Mouse (Mus musculus) kidney, postnatal 14 days (tissue): ENCODE data around the gene Itih5.

Experiments
- DNase-seq: peaks from one replicate; pipeline ENCODE4 v3.0.0; 2022; ENCODE audit warnings: mixed read lengths

Itih5 gene

DNA sequence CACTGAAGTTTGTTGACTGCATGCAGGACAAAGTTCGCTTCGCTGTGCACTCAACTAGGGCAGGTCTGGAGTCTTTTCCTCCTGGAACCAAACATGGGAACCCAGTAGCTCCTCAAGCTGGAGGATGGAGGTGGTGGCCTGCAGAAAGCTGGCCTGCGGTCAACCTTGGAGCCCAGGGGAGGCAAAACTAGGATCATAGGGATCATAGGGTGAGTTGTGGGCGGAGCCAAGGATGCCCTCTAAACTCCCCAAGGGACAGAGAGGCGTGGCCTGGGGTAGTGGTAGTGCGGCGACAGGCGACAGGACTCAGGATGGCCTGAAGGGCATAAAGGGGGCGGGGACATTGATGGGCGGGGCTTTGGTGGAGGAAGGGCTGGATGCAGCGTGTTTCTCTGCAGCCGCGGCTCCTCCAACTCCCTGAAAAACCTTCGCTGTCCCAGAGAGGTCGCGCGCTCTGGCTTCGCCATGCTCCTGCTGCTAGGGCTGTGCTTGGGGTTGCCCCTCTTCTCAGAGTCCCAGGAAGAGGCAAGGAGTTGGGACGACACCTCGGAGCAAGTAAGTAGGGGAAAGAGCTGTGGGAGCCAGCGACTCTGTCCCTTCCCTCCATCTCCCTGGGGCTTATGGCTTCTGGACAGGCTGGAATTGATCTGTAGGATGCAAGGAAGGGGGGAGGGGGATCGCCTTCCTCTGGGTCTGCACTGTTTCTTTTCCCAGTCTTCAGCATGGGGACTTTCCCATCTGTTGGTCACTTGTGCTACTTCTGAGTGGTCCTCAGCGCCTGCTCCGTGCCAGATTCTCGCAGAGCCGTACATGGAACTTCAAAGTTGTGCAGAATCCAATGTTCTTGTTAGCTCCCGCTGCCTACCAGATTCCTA is at the start of gene Itih5:
TSS of gene Itih5 (plus strand) at position 371 of the 875 bp plus-strand sequence.
- DNase-seq, result peak; percentile 64

DNA sequence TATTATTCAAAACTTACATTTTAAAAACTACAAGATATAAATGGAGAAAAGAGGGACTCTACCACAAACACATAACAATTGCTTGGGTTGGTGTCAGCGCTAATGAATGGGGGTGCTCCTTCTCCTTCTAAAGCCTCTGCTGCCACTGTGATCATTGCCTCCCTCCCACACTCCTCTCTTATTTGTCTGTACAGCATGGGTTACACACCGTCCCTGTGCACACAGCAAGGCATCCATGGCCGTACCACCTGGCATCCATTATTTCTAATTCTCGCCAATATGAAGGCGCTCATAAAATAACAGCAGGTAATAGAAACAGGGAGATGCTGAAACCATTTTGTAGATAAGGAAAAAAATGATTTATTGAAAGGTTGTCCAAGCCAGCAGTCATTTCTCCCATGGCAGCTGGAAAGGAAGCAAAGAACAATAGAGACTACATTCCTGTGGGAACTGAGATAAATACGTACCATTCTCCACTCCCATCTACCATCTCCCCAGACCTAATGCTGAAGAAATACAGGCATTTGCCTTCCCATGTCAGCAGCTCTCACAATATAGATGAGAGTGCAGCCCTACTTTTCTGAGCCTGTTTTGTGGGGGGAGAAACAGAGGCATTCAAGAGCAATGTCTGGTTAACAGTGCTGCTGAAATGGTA is 44.7 kb upstream of the Itih5 start:
- DNase-seq, result no peak

DNA sequence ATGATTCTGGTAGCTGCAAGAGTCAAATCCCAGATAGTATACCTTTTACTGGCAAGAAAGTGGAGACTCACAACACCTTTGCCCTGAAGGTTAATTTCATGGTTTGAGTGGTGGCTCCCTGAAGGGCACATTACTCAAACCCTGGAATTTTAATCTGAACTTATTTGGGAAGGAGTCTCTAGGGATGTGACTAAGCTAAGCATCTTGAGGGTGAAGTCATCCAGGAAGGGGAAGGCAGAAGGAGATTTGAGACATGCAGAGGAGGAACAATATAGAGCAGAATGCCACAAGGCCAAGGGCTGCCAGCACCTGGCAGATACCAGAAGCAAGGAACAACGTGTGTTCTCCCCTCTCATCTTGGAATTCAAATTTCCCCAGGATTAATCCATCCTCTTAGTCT is 34.6 kb upstream of the Itih5 start:
- no peak for DNase-seq

DNA sequence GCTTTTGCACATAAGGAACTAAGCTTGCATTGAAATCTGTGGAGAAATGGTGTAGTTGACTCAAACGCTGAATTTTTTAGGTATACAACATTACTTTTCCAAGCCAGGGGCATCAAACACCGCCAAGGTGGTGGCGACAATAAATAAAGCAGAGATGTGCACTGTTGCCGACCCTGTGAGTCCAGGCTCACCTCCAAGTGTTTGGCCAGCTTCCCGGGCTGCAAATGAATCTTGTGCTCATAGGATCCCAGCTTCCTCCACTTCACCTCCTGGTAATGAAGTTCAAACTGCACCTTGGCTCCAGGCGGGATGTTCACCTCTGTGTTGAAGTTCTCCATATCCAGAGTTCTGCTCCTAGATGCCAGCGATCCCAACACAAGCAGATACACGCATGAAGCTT is 34.1 kb upstream of the Itih5 start:
- DNase-seq, result no peak

DNA sequence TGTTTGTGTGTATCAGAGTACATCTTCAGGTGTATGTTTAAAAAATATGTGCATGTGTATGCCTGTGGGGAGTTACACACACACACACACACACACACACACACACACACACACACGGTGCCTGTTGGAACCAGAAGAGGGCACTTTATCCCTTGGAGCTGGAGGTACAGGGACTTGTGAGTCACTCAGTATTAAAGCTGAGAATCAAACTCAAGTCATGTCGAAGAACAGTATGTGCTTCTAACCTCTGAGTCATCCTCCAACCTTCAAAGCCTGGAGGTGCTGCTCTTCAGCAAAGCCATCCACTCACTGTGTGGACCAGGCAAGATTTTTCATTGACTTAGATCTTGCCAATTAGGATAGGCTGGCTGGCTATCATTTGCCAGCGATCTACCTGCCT is 31.5 kb upstream of the Itih5 start:
- DNase-seq, result no peak

DNA sequence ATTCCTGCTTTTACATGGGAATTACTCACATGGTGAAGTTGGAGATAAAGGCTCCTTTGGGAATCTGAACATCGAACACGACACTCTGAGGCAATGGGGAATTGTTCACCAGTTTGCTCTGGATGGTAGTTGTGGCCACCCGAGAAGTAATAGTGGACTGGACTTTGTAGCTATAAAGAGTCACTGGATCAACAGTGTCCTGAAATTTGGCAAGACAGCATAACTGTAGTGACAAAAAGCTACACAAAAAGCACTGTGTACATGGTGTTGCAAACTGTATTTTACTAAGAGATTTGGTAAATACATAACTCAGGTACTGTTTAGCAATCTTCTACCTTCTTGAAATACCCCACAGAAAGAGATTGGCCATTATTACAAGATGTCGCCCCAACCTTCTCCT is 27.2 kb upstream of the Itih5 start:
- no peak for DNase-seq

DNA sequence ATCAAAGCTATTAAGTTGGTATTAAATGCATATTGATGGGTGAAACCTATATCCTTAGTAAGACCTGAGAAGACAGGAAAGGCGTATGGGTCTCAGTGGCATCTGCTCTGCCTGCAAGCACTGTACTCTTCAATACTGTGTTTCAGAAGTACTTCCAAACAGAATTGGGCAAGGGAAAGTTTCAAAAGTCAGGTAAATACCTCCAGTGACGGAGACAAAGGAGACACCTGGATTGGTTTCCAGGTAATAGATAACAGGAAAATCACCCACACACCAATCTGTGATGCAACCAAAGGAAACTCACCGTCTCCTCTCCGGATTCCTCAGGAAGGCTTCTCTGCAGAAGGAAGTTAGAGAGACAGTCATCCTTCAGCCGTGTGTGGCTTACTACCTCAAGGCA is 25.9 kb upstream of the Itih5 start:
- DNase-seq, result no peak

DNA sequence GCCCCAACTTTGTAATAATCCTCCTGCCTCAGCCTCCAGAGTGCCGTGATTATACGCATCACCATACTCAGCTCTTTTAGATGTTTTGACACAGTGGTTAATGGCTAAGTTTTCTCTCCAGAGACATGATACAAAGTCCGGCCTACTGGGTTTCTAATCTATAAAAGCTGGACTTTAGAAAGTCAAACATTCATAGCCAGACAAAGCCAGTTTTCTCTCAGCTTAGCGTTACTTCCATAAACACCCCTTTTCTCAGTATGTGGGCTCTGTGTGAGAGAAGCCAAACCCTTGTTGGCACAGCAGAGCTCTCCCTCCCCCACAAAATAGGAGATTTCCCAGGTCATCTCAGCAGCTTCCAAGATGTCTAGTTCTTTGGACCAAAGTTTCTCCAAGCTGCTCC is 24.8 kb upstream of the Itih5 start:
- no peak for DNase-seq

DNA sequence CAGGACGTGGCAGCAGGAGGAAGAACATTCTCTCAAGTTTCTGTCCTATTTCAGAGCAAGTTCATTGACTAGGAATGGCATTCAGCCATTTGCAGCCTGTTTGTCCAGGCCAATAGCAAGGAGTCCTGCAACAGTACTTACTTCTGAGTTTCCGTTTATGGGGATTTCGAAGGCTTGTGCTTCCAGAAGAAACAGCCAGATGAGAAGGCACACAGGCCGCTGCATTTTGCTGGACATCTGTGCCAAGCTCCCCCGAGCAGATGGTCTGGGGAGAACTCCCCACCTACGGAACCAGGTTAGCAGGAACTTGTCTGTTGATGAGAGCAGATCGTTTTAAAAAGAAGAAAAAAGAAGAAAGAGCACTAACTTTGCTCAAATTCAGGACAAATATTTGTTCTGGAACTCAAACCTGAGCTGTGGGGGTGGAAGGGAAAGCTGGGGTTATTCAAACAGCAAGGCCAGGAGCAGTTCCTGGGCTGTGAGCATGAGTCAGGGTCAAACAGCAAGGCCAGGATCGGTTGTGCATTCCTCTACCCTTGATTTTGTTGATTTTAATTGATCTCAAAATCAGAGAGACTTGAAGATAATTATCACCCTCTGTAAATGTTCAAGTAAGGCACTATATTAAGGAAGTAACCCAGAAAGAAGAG is 22.9 kb upstream of the Itih5 start:
- DNase-seq, result peak; percentile 37

DNA sequence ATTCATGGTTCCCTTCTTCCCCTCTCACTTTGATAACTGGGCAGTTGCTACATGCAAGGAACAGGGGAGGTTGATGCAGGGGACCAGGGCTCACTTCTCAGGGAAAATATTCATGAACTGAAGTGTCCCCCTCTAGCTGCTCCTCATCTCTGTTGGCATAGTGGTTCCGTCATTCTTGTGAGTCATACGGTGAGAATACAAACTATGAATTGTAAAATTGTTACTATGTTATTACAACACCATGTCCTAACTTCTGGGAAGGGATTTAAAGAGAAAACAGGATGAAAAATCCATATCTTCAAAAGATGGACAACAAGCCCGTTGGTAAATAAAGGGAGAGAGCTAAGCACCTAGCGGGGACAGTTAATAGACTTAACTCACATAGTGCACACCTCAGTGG is 22.1 kb upstream of the Itih5 start, which contains the start of gene Itih2:
TSS of gene Itih2 (minus strand) at position 101 of the 400 bp plus-strand sequence.
- DNase-seq, result no peak

DNA sequence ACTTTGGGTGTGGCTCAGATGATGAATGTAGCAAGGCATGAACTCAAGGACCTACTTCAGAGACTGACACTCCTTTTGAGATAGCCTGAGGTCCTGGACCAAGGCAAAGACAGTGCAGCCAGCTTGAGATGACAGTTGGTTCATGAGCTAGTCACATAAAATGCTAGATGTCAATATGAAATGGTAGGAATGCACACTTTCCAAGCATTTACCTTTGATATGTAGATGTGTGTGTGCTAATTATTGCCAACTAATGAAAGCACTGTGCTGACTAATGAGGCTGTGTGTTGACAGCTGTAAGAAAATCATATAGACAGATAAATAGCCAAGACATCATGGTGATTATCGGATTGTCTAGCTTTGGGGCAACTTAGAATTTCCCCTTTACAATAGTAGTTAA is 21.2 kb upstream of the Itih5 start:
- no peak for DNase-seq

DNA sequence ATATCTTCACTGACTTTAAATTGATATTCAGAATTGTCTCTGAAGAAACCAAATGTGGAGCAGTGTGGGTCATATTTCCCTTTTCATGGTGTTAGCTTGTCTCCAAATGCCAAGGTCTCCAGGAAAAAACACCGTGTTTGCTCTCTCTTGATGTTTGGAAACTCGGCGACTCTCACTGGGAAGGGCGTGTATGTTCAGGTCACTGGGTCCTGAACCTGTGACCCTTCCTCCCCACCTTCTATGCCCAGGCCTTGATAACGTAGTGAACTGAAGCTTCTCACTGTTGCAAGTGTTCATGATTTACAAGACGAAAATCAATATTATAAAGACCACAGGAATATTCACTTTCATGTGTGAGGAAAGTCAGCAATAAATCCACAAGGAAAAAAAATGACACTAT is 19.4 kb upstream of the Itih5 start:
- DNase-seq, result no peak

DNA sequence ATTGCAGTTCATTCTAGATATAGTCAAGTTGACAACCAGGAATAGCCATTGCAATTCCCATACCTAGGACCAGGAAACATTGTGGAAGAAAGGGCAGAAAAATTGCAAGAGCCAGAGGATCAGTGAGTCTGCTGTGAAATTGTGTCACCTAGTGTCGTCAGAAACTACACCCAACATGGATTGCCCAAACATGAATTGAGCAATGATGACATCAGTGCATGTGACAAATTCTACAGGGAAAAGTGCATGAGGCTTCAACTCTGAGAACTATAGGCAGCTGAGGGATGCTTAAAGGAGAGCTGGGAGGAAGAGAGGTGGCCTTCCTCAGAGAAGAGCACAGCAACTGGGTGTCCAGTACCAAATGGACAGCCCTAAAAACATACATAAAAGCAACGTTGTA is 16.1 kb upstream of the Itih5 start:
- DNase-seq, result no peak

DNA sequence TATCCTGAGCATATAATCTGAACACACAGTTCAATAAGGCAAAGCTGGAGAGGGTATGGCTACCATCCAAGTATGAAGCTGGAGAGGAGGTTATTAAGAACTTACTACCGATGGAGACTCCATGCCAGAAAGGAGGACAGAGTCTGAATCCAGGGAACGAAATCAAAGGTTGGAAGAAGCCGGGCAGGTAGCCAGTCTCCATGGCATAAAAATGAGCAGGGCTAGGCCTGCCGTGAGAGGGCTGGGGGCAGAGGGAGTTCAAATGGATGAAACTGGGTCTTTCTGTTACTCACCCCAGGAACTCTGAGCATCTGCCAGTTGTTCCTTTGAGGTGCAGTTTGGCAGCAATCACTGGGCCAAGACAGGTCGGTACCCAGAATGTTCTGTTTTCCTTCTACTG is 12.9 kb upstream of the Itih5 start:
- DNase-seq, result peak; percentile 33

DNA sequence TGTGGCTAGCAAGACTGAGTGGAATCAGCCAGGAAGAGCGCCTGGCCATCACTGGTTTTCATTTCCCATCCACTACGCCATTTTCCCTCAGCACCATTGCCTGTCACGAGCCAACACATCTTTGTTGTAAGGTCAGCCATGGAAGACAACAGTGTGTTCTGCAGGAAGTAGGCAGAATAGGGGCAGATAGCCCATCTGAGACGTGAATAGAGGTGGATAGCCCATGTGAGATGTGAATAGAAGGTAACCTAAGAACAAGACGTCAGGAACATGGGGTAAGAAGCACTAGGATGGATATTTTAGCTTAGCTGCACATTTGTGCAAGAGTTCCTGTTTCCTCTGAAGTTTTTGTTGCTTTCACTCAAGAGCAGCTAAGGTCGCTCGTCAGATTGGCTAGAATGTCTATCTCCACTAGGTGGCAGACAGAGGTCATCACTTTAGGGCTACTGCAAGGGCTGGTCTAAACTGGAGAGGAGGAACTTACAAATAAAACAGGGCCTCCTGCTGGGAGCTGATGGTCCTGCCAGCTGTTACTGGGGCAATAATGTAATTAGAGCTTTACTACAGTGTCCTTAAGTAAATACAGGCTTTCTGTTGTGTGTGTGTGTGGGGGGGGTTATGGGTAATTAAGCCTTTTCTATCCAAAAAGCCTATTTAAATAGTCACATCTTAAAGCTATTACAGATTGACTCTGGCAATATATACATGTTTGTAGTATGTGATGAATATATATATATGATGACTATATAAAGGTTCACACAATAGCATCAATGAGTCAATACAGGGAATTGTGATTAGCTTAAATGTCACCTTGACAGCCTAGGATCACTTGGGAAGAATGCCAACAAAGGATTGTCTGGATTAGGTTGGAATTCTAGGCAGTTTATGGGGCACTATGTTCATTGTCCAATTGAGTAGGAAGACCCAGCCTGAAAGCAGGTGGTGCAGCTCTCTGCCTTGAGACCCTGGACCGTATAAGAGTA is 10.6 kb upstream of the Itih5 start:
- peak; percentile 86 for DNase-seq

DNA sequence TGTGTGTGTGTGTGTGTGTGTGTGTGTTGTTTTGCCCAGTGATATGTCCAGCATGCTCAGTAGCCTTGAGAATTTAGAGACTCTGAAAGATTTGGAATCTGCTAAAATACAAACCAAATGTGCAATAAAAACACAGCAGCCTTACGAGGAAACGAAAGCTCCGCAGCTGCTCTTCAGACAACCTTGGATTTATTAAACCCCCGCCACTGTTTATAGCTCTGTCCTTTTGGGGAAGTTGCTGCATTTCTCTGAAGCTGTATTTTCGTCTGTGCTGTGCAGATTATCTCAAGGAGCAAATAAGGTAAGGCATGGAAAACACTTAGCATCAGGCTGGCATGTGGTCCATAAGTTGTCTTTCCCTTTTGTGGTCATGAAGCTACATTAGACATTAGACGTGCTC is 7.9 kb upstream of the Itih5 start:
- no peak for DNase-seq

DNA sequence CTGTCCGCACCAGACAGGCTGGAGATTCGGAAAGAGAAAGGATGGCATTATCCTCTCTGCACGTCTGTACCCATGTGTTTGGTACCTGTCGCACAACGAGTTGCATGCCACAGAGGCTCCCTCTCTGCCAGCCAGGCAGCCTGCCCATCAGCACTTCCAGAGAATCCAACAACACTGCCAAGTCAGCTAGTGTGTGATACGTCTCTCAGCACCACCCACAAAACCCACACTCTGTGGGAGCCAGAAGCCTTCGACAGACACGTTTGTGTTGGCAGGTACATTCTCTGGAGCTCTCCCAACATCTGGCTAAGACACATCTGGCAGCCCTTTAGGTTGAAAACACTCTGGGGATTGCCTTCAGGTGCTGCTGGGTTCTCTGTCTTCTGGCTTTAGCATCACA is 6.2 kb upstream of the Itih5 start:
- DNase-seq, result no peak

DNA sequence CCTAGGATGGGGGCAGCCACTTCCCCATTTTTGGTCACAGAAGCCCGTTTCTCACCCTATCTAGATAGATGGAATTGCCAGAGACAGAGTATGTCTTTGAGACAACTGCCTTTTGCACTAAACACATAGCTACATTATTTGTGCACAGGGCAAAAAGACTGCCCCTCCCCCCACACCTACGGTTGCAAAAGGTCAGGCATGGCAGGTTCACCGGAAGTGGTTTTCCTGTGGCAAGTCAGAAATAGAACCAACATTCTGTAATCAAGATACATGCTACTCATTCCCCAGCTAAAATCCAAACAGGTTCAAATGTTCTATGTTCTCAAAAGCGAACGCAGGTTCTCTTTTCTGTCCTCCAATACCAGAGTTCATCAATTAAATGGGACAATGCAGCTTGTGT is 781 bp upstream of the Itih5 start:
- DNase-seq, result no peak

DNA sequence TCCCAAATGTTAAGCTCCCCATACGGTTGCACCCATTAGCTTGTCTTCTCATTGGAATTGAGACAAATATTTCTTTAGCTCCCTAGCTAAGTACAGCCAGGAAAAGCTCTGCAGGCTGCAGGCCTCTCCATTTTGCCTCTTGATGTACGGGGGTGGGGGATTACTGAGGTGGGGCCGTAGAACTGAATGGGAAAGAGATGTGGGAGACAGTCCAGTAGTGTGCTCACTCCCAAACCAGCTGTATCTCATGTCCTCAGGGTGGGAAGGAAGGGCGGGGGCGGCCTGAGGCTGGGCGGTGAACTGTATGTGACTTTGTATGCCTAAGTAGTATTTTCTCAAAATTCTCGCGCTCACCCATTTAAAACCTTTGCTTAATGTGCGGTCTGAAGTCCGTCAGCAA is 3.8 kb downstream of the Itih5 start:
- no peak for DNase-seq

DNA sequence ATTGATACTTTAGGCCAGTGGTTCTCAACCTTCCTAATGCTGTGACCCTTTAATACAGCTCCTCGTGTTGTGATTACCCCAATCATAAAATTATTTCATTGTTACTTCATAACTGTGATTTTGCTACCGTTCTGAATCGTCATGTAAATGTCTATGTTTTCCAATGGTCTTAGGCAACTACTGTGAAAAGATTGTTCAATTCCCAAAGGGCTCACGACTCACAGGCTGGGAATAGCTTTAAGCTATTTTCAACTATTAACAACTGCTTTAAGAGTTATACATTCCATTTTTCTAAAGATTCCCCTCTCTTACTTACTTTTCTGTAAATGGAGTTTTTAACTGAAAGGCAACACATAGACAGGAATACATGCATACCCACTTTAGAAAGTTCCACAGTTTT is 8.6 kb downstream of the Itih5 start:
- no peak for DNase-seq

DNA sequence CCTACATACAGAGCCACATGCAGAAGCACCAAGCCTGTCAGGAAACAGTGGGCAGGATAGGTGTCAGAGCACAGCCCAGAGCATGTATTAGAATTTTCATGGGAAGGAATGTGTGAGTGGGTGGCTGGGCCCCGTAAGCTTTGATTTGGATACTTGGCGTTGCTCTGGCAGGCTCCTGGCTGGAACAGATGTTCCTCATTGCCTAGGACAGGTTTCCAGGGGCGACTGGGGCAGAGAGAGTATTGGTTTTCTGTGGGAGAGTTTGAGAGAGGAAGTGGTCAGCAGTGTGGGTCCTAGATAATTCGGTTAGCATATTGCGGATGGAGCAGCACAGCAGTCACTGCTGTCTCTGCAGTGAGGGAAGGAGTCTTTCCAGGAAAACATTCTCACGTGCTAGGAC is 13.3 kb downstream of the Itih5 start:
- DNase-seq, result no peak

DNA sequence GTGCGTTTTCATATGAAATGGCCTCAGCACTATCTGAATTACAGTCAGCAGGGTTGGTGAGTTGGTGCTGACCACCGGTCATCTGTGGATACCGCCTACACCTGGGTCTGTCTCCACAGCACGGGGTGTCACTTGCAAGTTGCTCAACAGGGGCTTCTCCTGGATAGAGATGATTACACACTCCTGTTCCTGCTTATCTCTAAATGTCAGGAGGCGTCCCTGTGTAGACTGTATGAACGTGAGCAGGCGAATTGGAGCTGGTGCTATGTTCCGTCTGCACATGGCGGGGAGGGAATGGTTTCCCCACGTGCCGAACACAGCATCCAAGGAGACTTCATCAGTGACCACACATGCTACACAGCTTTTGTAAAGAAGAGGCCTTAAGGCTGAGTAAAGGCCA is 13.9 kb downstream of the Itih5 start:
- no peak for DNase-seq

DNA sequence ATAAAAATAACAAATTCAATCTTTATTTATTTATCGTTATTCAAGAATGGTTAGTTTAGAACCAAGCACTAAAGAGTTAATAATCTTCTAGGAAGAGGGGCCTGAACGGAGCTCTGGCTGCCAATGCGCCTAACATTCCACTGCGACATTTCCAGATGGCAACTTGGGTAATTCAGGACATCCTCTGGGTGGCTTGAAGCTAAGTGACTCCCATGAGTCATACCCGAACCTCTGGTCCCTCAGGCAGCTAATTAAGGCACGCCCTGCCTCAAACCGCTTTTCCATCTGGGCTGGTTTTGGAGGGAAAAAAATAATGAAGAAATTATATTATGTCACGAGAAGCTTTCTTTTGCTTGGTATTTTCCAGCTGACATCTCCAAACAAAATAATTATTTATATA is 14.6 kb downstream of the Itih5 start:
- DNase-seq, result no peak
